Mouse (Mus musculus): ENCODE data around the gene Etv6. TPM values are rescaled to one million over a fixed set of nuclear protein-coding genes. Genes with fewer than 3 reads are reported as not detected.

Gene Etv6
- polyA plus RNA-seq, 1 experiment from 2014 or later = 5.3 TPM

- no peaks in the 10 kb centered on the region for H3K9me3 ChIP-seq
- H3K9ac ChIP-seq = no peak overlapping the region
- no peak for ATAC-seq (ENCODE audit: low FRiP score, low read depth)
- H3K27ac ChIP-seq (replicated peaks) = no peak overlapping the region
- no peak overlapping the region for H3K4me3 ChIP-seq
- no peaks in the 10 kb centered on the region for H3K36me3 ChIP-seq
- no peaks in the 10 kb centered on the region for H3K27me3 ChIP-seq
- 88% methylated on average over 13 of the region's 13 CpGs for WGBS
- no peaks in the 10 kb centered on the region for H3K4me1 ChIP-seq (replicated peaks)
- H3K4me2 ChIP-seq = no peak overlapping the region
Observed at GRCm38 (mm10) chr6:134317371-134317770, 281.9 kb downstream of the Etv6 start.

Other genes starting within 250 kb of the Etv6 start
- not detected in 2 replicates for gene Kap, start 181.9 kb upstream of the Etv6 start, polyA plus RNA-seq (2015; fragmentation: Nextera tagmentation; extraction: Ambion mirVana)